Mouse (Mus musculus) adrenal gland, postnatal 25 days (tissue): ENCODE data around the gene Slc15a2. TPM values are rescaled to one million over a fixed set of nuclear protein-coding genes. Genes with fewer than 3 reads are reported as not detected.

Source experiments
- microRNA-seq, 2 experiments: library from miRNA; unstranded; fragments of <30 nt; microRNA quantifications; one replicate each; pipeline ENCODE4 v1.2.0; 2021
- total RNA-seq: library from RNA; stranded (reverse); gene quantifications from 2 replicates; pipeline ENCODE4 v1.2.3, GENCODE M21; 2021

Gene Slc15a2
- total RNA-seq, 1 experiment from 2014 or later = 1.1 TPM

Small RNAs within 50 kb of the gene (microRNA-seq; reads per million reads assigned to microRNA genes)
- gene Gm22617 = 0 reads per million in 2 experiments

Other genes starting within 250 kb of the Slc15a2 start
- not detected in 2 replicates for gene Casr, start 222.8 kb downstream of the Slc15a2 start, total RNA-seq
- gene Cd86, start 118.9 kb downstream of the Slc15a2 start, total RNA-seq = 0.55 and 0.62 TPM in 2 replicates
- gene Ildr1, start 91.0 kb downstream of the Slc15a2 start, total RNA-seq = not detected in 2 replicates
- 18.6 and 19.5 TPM in 2 replicates for gene Iqcb1, start 43.4 kb upstream of the Slc15a2 start, total RNA-seq
- gene Eaf2, start 90.0 kb upstream of the Slc15a2 start, total RNA-seq = 1.4 and 1.6 TPM in 2 replicates
- gene Golgb1, start 90.2 kb upstream of the Slc15a2 start, total RNA-seq = 60.8 and 97.3 TPM in 2 replicates
- 6.5 and 10.5 TPM in 2 replicates for gene Hcls1, start 150.0 kb upstream of the Slc15a2 start, total RNA-seq
- 0.15 TPM in 1 of 2 replicates, not detected in the other for gene Fbxo40, start 205.5 kb upstream of the Slc15a2 start, total RNA-seq
- 1.0 and 2.1 TPM in 2 replicates for gene Polq, start 226.8 kb upstream of the Slc15a2 start, total RNA-seq